22 mouse cellular contexts compared by ENCODE assay signal in the genomic region with DNA sequence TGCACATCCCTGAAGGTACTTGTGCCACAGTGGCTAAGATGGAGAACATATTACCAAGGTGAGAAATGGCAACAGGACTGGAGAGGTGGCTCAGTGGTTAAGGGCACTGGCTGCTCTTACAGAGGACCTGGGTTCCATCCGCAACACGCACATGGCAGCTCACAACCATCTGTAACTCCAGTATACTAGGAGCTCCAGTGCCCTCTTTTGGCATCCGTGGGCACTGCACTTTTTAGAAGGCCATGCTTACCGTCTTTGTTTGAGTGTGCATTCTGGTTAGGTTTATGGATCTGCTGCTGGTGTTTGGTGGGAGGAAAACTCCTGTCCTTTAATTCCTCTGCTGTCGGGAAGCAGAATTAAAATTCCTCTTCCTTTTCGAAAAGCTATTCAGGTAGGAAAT.
A peak's percentile ranks its signal among the peaks of the same experiment; 100 is the strongest.
DNase-seq lines count a peak whose midpoint lies in the region; ATAC-seq and TF ChIP-seq lines count a peak whose summit lies in the region.
"Had no signal": no experiment of that assay in that cellular context is flagged by ENCODE, and none has a peak within 500 bp of the region (broad histone marks: within the 10 kb centered on the region; RNA-seq: fewer than 3 reads in every experiment).

No protein-coding gene starts in this region.

- peak overlapping the region; percentile 32; the same call in 1 of the 2 replicates for H3K27ac ChIP-seq in layer of hippocampus, adult 2 months
- no peak overlapping the region for H3K27ac ChIP-seq in ES-Bruce4 (ENCODE audit: insufficient read depth, low read length)
- H3K27ac ChIP-seq: embryonic facial prominence, embryonic 12.5 days; embryonic facial prominence, embryonic 15.5 days; forebrain, embryonic 15.5 days; hindbrain, embryonic 10.5 days; hindbrain, embryonic 14.5 days had no signal

- H3K36me3 ChIP-seq in E14TG2a.4 (ENCODE audit: insufficient read depth, low read length): no peaks in the 10 kb centered on the region
- H3K36me3 ChIP-seq in ES-Bruce4 (ENCODE audit: control insufficient read depth, insufficient read depth, low read length, poor library complexity, severe bottlenecking): no peaks in the 10 kb centered on the region
- H3K36me3 ChIP-seq: embryonic facial prominence, embryonic 12.5 days; embryonic facial prominence, embryonic 15.5 days; forebrain, embryonic 15.5 days; hindbrain, embryonic 10.5 days had no signal

- H3K4me3 ChIP-seq in layer of hippocampus, adult 2 months: no peak overlapping the region
- H3K4me3 ChIP-seq in E14TG2a.4 (replicated peaks; ENCODE audit: low read length) (no peak overlapping the region), ES-Bruce4 (ENCODE audit: low read depth, low read length) (no peak overlapping the region)
- H3K4me3 ChIP-seq: embryonic facial prominence, embryonic 12.5 days; embryonic facial prominence, embryonic 15.5 days; forebrain, embryonic 15.5 days; hindbrain, embryonic 10.5 days had no signal

- no peak overlapping the region for H3K9ac ChIP-seq in ES-Bruce4 (ENCODE audit: low read depth, poor library complexity, severe bottlenecking)
- H3K9ac ChIP-seq: embryonic facial prominence, embryonic 12.5 days; embryonic facial prominence, embryonic 15.5 days; forebrain, embryonic 15.5 days; hindbrain, embryonic 14.5 days had no signal

- H3K9me3 ChIP-seq in E14TG2a.4 (ENCODE audit: low read length) (peaks cover 29% of the 10 kb centered on the region), ES-Bruce4 (replicated peaks; ENCODE audit: control insufficient read depth, insufficient read depth, low read length, poor library complexity, severe bottlenecking) (no peaks in the 10 kb centered on the region)
- H3K9me3 ChIP-seq: embryonic facial prominence, embryonic 12.5 days; forebrain, embryonic 15.5 days had no signal

- no peak for ATAC-seq in granulocyte monocyte progenitor cell, adult 5-6 weeks (replicated peaks; ENCODE audit: poor library complexity, severe bottlenecking)
- ATAC-seq: CD4-positive, CD25-positive, alpha-beta regulatory T cell, adult 4 months; forebrain, embryonic 15.5 days; intestine, postnatal 0 days had no signal

- H3K4me1 ChIP-seq in E14TG2a.4 (replicated peaks; ENCODE audit: low read depth, low read length) (peaks cover 12% of the 10 kb centered on the region), ES-Bruce4 (ENCODE audit: control insufficient read depth, insufficient read depth, low read length) (no peaks in the 10 kb centered on the region)
- H3K4me1 ChIP-seq: embryonic facial prominence, embryonic 12.5 days; embryonic facial prominence, embryonic 15.5 days had no signal

- no peak for TF ChIP-seq EP300 in ES-Bruce4 (IDR thresholded peaks at IDR 0.05; ENCODE audit: insufficient read depth, low read depth, low read length)

- peak; percentile 44 for TF ChIP-seq CTCF in layer of hippocampus, adult 2 months (conservative IDR thresholded peaks at IDR 0.05)
- TF ChIP-seq CTCF in E14TG2a.4 (conservative IDR thresholded peaks at IDR 0.05; ENCODE audit: low read length) (peak; percentile 35), ES-Bruce4 (IDR thresholded peaks at IDR 0.05; ENCODE audit: low read depth, low read length) (peak; percentile 29)

- no peak for TF ChIP-seq POLR2A in ES-Bruce4 (IDR thresholded peaks at IDR 0.05; ENCODE audit: insufficient read depth, low read length)

- H3K27me3 ChIP-seq in E14TG2a.4 (ENCODE audit: insufficient read depth, low read length) (peaks cover 6% of the 10 kb centered on the region; the same call in 1 of the 2 replicates), ES-Bruce4 (ENCODE audit: control insufficient read depth, insufficient read depth, low read length, poor library complexity, severe bottlenecking) (no peaks in the 10 kb centered on the region)
- H3K27me3 ChIP-seq: embryonic facial prominence, embryonic 12.5 days; embryonic facial prominence, embryonic 15.5 days; forebrain, embryonic 15.5 days had no signal

- DNase-seq in layer of hippocampus, adult 2 months (ENCODE audit: low spot score in 2 of 2): no peak
- no peak for DNase-seq in layer of hippocampus, adult 8-10 months (ENCODE audit: low spot score in 2 of 2)
- peak; percentile 53 for DNase-seq in ZHBTc4 (ENCODE audit: low read depth, low spot score)
- DNase-seq in ovary, postnatal 14 days (ENCODE audit: low spot score): no peak
- DNase-seq: adrenal gland, postnatal 10 days; adrenal gland, postnatal 36 days; cerebellum, adult 18-20 months; cerebellum, adult 9-10 months; cerebellum, postnatal 14 days; gastrocnemius, postnatal 10 days; gastrocnemius, postnatal 36 days; heart, adult 11 months had no signal
